ENCODE assay signal across 35 mouse cellular contexts in genomic region chr11:22747406-22747805, GRCm38 (mm10).
"Had no signal": no experiment of that assay in that cellular context is flagged by ENCODE, and none has a peak within 500 bp of the region (broad histone marks: within the 10 kb centered on the region; RNA-seq: fewer than 3 reads in every experiment).

No protein-coding gene starts in this region.

- H3K4me1 ChIP-seq: heart, embryonic 10.5 days; heart, embryonic 12.5 days; heart, embryonic 15.5 days; hindbrain, embryonic 10.5 days; hindbrain, embryonic 12.5 days; hindbrain, embryonic 13.5 days; hindbrain, embryonic 15.5 days; intestine, embryonic 15.5 days had no signal

- H3K4me3 ChIP-seq: heart, embryonic 10.5 days; heart, embryonic 12.5 days; heart, embryonic 13.5 days; heart, embryonic 15.5 days; hindbrain, embryonic 10.5 days; hindbrain, embryonic 12.5 days; hindbrain, embryonic 13.5 days; hindbrain, embryonic 15.5 days; intestine, embryonic 15.5 days; layer of hippocampus, adult 2 months; left cerebral cortex, adult 2 months had no signal

- H3K27me3 ChIP-seq: heart, embryonic 12.5 days; heart, embryonic 13.5 days; heart, embryonic 15.5 days; hindbrain, embryonic 12.5 days; hindbrain, embryonic 13.5 days; hindbrain, embryonic 15.5 days; intestine, embryonic 15.5 days had no signal

- H3K9me3 ChIP-seq: heart, embryonic 15.5 days; hindbrain, embryonic 15.5 days had no signal

- ATAC-seq: hindbrain, embryonic 16.5 days; hindbrain, postnatal 0 days; inflammation-experienced regulatory T-cells, adult 6 months; intestine, embryonic 15.5 days; intestine, embryonic 16.5 days; intestine, postnatal 0 days had no signal

- H3K4me2 ChIP-seq: heart, embryonic 11.5 days; heart, embryonic 12.5 days; heart, embryonic 13.5 days; heart, embryonic 15.5 days; hindbrain, embryonic 12.5 days; hindbrain, embryonic 13.5 days; hindbrain, embryonic 14.5 days; hindbrain, embryonic 15.5 days; intestine, embryonic 15.5 days had no signal

- H3K9ac ChIP-seq: heart, embryonic 12.5 days; heart, embryonic 13.5 days; heart, embryonic 15.5 days; hindbrain, embryonic 12.5 days; hindbrain, embryonic 13.5 days; hindbrain, embryonic 14.5 days; hindbrain, embryonic 15.5 days; intestine, embryonic 15.5 days had no signal

- H3K36me3 ChIP-seq: heart, embryonic 12.5 days; heart, embryonic 13.5 days; heart, embryonic 15.5 days; hindbrain, embryonic 10.5 days; hindbrain, embryonic 12.5 days; hindbrain, embryonic 13.5 days; hindbrain, embryonic 15.5 days; intestine, embryonic 15.5 days had no signal

- DNase-seq: heart, postnatal 10 days; heart, postnatal 14 days; heart, postnatal 36 days; heart, postnatal 4 days; kidney, adult 11 months; kidney, adult 18-20 months; kidney, adult 2 months; kidney, adult 8-10 months; kidney, adult 9 months; kidney, postnatal 10 days; kidney, postnatal 14 days; kidney, postnatal 25 days; kidney, postnatal 36 days; kidney, postnatal 4 days; layer of hippocampus, adult 9-11 months; layer of hippocampus, postnatal 36 days had no signal

- H3K27ac ChIP-seq: heart, embryonic 10.5 days; heart, embryonic 13.5 days; heart, embryonic 15.5 days; hindbrain, embryonic 10.5 days; hindbrain, embryonic 12.5 days; hindbrain, embryonic 13.5 days; hindbrain, embryonic 14.5 days; hindbrain, embryonic 15.5 days; hindbrain, postnatal 0 days; intestine, embryonic 15.5 days; kidney, postnatal 0 days; layer of hippocampus, adult 2 months; left cerebral cortex, adult 2 months had no signal
